Mouse (Mus musculus): ENCODE data around the gene Gm20431. TPM values are rescaled to one million over a fixed set of nuclear protein-coding genes. Genes with fewer than 3 reads are reported as not detected.

Gene Gm20431
- polyA plus RNA-seq, 1 experiment from 2014 or later, result 15.1 TPM

DNA sequence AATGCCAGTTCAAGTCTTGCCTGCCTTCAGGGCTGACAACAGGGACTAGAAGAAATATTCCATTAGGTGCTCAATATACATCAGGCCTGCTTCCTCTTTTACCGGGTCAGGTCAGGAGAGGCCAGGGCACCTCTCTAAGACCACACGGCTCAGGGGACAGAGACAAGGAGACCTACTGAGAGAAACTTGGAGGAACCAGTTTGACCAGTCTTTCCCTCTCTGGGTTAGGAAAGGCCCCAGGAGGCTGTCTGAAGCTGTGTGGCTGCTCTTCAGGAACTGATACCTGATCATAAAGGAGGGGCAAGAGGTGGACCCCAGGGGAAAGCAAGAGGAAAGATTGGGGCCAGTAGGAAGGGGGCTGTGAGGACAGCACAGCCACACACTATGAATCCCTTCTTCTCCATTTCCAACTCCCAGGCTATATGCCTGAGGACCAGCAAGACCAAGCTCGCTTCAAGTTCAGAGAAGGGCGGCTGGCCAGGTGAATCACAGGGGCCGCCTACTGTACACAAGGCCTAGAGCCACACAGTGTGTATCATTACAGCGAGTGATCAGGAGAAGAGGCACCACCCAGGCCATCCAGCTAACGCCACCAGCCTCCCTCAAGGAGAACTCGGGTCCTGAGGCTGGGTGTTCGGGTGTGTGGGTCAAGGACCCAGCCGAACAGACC lies 2.0 kb downstream of the Gm20431 start:
- H3K4me3 ChIP-seq (ENCODE audit: low read depth, low read length), result no peak overlapping the region
- H3K27ac ChIP-seq (ENCODE audit: low read depth, low read length), result no peak overlapping the region
- H3K9ac ChIP-seq (ENCODE audit: low read length), result no peak overlapping the region
- ATAC-seq (replicated peaks; ENCODE audit: low FRiP score) (no peak), DNase-seq (ENCODE audit: low spot score) (no peak)
- H3K36me3 ChIP-seq (ENCODE audit: control insufficient read depth, insufficient read depth, low read length), result no peaks in the 10 kb centered on the region; the same call in 1 of the 2 replicates
- H3K4me1 ChIP-seq (replicated peaks; ENCODE audit: control insufficient read depth, insufficient read depth, low read length), result peaks cover 10% of the 10 kb centered on the region; the same call in 1 of the 2 replicates
- no peaks in the 10 kb centered on the region for H3K9me3 ChIP-seq (ENCODE audit: control insufficient read depth, low read length)
- H3K27me3 ChIP-seq (ENCODE audit: control insufficient read depth, insufficient read depth, low read length), result peaks cover 3% of the 10 kb centered on the region; the same call in 1 of the 2 replicates
- WGBS, result 75% methylated on average over 10 of the region's 10 CpGs
- H3K4me2 ChIP-seq (ENCODE audit: low read depth, low read length, severe bottlenecking), result no peak overlapping the region; the same call in 1 of the 2 replicates

DNA sequence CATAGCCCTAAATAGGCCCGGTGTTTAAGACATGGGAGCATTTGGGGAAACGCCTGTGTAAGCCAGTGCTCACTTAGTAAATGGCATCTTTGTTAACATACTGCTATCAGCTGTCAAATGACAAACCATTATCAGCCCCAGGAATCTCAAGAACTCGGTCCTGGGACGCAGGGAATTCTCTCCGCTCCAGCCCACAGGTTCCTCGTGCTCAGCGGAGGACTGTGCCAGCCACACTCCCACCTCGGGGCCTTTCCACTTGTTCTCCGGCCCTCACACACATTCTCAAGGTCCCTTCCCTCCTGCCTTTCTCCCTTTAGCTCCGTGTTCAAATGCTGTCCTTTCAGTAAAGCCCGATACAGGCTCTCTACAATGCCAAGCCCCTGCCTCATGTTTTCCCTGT lies 2.6 kb downstream of the Gm20431 start:
- H3K27me3 ChIP-seq (ENCODE audit: control insufficient read depth, insufficient read depth, low read length), result peaks cover 3% of the 10 kb centered on the region; the same call in 1 of the 2 replicates
- H3K4me3 ChIP-seq (ENCODE audit: low read depth, low read length), result no peak overlapping the region
- DNase-seq (ENCODE audit: low spot score), result no peak
- H3K4me1 ChIP-seq (replicated peaks; ENCODE audit: control insufficient read depth, insufficient read depth, low read length), result peaks cover 10% of the 10 kb centered on the region; the same call in 1 of the 2 replicates
- H3K4me2 ChIP-seq (ENCODE audit: low read depth, low read length, severe bottlenecking), result no peak overlapping the region
- no peaks in the 10 kb centered on the region; the same call in 1 of the 2 replicates for H3K36me3 ChIP-seq (ENCODE audit: control insufficient read depth, insufficient read depth, low read length)
- WGBS, result 89% methylated on average over 11 of the region's 11 CpGs
- H3K9me3 ChIP-seq (ENCODE audit: control insufficient read depth, low read length), result no peaks in the 10 kb centered on the region
- H3K27ac ChIP-seq (ENCODE audit: low read depth, low read length), result no peak overlapping the region
- H3K9ac ChIP-seq (ENCODE audit: low read length), result no peak overlapping the region
- no peak for ATAC-seq (replicated peaks; ENCODE audit: low FRiP score)

DNA sequence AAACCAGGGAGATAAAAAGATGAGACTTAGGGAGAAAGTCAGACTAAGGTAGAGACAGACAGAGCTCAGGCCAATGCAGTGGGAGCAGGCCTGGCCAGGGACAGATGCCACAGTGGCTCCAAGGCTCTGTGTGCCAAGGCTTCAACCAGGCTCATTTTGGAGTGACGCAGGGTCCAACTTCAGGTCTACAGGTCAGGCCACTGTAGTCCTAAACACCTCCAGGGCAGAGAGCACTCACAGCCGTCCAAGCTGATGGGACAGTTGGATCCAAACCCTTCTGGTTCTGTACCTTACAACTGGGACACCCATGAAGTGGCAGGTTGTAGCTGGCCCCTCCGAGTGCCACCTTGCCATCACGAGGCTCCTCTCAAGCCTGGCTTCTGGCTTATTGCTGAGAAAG lies 3.3 kb downstream of the Gm20431 start:
- DNase-seq (ENCODE audit: low spot score) (no peak), ATAC-seq (replicated peaks; ENCODE audit: low FRiP score) (no peak)
- Histone ChIP-seq H3K9ac (ENCODE audit: low read length) (no peak overlapping the region), H3K4me3 (ENCODE audit: low read depth, low read length) (no peak overlapping the region), H3K4me2 (ENCODE audit: low read depth, low read length, severe bottlenecking) (no peak overlapping the region), H3K36me3 (ENCODE audit: control insufficient read depth, insufficient read depth, low read length) (no peaks in the 10 kb centered on the region; the same call in 1 of the 2 replicates), H3K27me3 (ENCODE audit: control insufficient read depth, insufficient read depth, low read length) (peaks cover 3% of the 10 kb centered on the region; the same call in 1 of the 2 replicates), H3K9me3 (ENCODE audit: control insufficient read depth, low read length) (no peaks in the 10 kb centered on the region), H3K4me1 (replicated peaks; ENCODE audit: control insufficient read depth, insufficient read depth, low read length) (peaks cover 10% of the 10 kb centered on the region; the same call in 1 of the 2 replicates), H3K27ac (ENCODE audit: low read depth, low read length) (no peak overlapping the region)
- WGBS, result 92% methylated on average over 4 of the region's 4 CpGs

DNA sequence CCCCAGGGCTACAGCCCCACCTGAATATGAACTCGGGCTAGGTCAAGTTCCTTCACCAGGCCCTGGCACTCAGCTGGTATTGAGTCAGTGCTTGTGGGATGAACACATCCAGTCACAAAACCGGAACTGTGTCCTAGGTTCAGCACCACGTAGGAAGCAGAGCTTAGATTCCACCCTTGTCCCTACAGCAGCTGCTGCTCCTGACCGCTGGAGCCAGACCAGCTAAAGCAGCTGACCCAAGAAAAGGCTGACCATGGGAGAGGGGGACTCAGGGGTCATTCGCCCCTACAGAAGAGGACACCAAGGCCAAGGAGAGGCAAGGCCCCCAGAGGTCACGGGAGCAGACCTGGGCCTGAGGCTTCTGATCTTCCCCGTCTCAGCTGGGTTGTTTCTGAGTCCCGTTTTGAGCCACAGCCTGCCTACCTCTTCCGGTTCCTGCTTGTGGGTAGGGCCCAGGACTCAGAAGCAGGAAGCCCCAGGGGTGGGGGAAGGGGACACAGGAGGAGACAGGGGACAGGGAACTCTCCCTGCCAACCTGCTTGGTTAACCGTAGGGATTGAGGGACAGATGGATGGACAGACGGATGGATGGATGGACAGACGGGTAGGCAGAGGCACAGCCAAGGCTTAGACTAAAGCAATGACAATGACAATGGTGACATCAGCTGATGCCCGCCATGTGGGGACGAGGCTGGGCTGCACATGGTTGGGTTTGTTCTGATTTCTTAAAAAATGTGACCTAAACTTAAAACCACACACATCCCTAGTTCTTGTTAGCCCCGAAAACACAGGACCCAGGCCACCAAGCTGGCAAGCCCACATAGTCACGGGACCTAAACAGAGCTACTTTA lies 4.4 kb downstream of the Gm20431 start:
- H3K9ac ChIP-seq (ENCODE audit: low read length), result no peak overlapping the region
- H3K27ac ChIP-seq (ENCODE audit: low read depth, low read length), result no peak overlapping the region
- H3K4me2 ChIP-seq (ENCODE audit: low read depth, low read length, severe bottlenecking), result no peak overlapping the region
- no peak overlapping the region for H3K4me3 ChIP-seq (ENCODE audit: low read depth, low read length)
- no peaks in the 10 kb centered on the region for H3K27me3 ChIP-seq (ENCODE audit: control insufficient read depth, insufficient read depth, low read length)
- DNase-seq (ENCODE audit: low spot score) (no peak), ATAC-seq (replicated peaks; ENCODE audit: low FRiP score) (no peak)
- H3K9me3 ChIP-seq (ENCODE audit: control insufficient read depth, low read length), result no peaks in the 10 kb centered on the region
- WGBS, result 89% methylated on average over 16 of the region's 16 CpGs
- H3K36me3 ChIP-seq (ENCODE audit: control insufficient read depth, insufficient read depth, low read length), result no peaks in the 10 kb centered on the region; the same call in 1 of the 2 replicates
- peaks cover 9% of the 10 kb centered on the region; the same call in 1 of the 2 replicates for H3K4me1 ChIP-seq (replicated peaks; ENCODE audit: control insufficient read depth, insufficient read depth, low read length)

DNA sequence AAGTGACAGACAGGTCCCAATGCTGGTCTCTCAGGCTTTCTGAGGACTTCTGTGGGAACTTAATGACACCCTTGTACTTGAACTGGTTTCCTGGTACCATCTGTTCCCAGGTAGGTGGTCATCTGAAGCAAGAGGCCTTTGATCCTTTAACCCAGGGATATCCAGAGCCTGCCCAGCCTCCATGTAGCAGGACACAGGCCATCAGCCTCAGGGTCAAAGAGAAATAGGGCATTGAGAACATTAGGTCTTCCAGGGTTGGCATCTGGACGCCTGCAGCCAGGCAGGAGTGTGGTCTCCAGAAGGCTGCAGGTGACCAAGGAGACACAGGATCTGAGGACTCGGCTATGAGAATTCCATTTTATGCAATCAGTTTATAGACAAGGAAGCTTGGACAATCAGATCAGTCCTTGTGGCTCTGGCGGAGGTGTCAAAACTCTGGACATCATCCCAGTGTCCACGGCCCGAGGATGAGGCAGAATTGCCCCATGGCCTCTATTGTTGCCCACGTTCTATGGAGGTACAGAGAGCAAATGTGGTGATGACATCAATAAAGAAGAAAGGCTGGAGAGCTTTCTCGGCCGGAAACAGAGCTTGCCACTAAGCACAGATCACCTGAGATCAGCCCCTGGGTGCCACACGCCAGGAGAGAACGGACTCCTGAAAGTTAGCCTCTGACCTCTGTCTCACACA lies 6.2 kb downstream of the Gm20431 start:
- Histone ChIP-seq H3K4me3 (ENCODE audit: low read depth, low read length) (no peak overlapping the region), H3K27ac (ENCODE audit: low read depth, low read length) (no peak overlapping the region), H3K4me1 (replicated peaks; ENCODE audit: control insufficient read depth, insufficient read depth, low read length) (peaks cover 2% of the 10 kb centered on the region; the same call in 1 of the 2 replicates), H3K36me3 (ENCODE audit: control insufficient read depth, insufficient read depth, low read length) (no peaks in the 10 kb centered on the region; the same call in 1 of the 2 replicates), H3K4me2 (ENCODE audit: low read depth, low read length, severe bottlenecking) (no peak overlapping the region), H3K27me3 (ENCODE audit: control insufficient read depth, insufficient read depth, low read length) (no peaks in the 10 kb centered on the region), H3K9me3 (ENCODE audit: control insufficient read depth, low read length) (no peaks in the 10 kb centered on the region), H3K9ac (ENCODE audit: low read length) (no peak overlapping the region)
- WGBS, result 89% methylated on average over 10 of the region's 10 CpGs
- ATAC-seq (replicated peaks; ENCODE audit: low FRiP score) (no peak), DNase-seq (ENCODE audit: low spot score) (no peak)

DNA sequence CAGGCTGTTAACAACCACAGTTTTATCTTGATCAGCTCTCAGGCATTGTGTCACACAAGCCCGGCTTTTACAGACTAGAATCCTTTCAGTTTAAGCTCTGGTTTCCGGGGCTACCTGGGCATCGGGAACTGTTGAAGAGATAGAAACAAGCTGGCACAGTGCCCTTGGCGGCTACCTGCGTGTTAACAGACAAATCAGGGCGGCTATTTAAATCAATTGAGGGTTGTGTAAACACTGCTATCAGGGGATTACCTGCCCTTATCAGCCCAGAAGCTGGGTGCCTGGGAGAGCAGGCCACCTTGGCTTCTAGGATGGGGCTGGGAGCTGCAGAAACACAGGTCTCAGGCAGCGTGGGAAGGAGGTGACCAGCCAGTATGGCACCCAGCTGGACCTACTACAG lies 8.6 kb downstream of the Gm20431 start:
- WGBS, result 91% methylated on average over 7 of the region's 7 CpGs

DNA sequence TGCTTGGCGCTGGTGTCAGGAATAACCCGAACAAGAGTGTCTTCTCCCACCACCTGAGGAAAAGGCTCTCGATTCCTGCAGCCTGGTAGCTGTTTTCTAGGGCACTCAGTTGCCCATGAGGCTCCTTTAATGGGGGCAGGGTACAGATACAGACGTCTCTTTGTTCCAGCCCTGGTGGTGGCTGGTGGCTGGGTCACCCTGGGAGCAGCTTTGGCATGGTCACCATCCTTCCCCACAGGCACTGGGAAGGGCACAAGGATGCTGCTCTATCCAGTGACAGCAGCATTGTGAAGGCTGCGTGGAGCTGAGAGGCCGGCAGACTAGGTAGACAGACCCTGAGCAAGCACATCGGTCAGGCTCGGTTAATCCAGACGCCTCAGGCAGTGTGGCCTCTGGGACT lies 9.7 kb downstream of the Gm20431 start:
- Histone ChIP-seq H3K27ac (ENCODE audit: low read depth, low read length) (no peak overlapping the region), H3K4me2 (ENCODE audit: low read depth, low read length, severe bottlenecking) (no peak overlapping the region), H3K4me1 (replicated peaks; ENCODE audit: control insufficient read depth, insufficient read depth, low read length) (no peaks in the 10 kb centered on the region), H3K9me3 (ENCODE audit: control insufficient read depth, low read length) (no peaks in the 10 kb centered on the region), H3K9ac (ENCODE audit: low read length) (no peak overlapping the region), H3K4me3 (ENCODE audit: low read depth, low read length) (no peak overlapping the region), H3K36me3 (ENCODE audit: control insufficient read depth, insufficient read depth, low read length) (no peaks in the 10 kb centered on the region; the same call in 1 of the 2 replicates), H3K27me3 (ENCODE audit: control insufficient read depth, insufficient read depth, low read length) (no peaks in the 10 kb centered on the region)
- WGBS, result 90% methylated on average over 9 of the region's 9 CpGs
- DNase-seq (ENCODE audit: low spot score) (no peak), ATAC-seq (replicated peaks; ENCODE audit: low FRiP score) (no peak)

More for the DNA sequence above, 8.6 kb downstream of the Gm20431 start:
- Histone ChIP-seq H3K4me2 (ENCODE audit: low read depth, low read length, severe bottlenecking) (no peak overlapping the region), H3K9me3 (ENCODE audit: control insufficient read depth, low read length) (no peaks in the 10 kb centered on the region), H3K36me3 (ENCODE audit: control insufficient read depth, insufficient read depth, low read length) (no peaks in the 10 kb centered on the region; the same call in 1 of the 2 replicates), H3K27ac (ENCODE audit: low read depth, low read length) (no peak overlapping the region), H3K27me3 (ENCODE audit: control insufficient read depth, insufficient read depth, low read length) (no peaks in the 10 kb centered on the region), H3K4me1 (replicated peaks; ENCODE audit: control insufficient read depth, insufficient read depth, low read length) (no peaks in the 10 kb centered on the region), H3K4me3 (ENCODE audit: low read depth, low read length) (no peak overlapping the region), H3K9ac (ENCODE audit: low read length) (no peak overlapping the region)
- DNase-seq (ENCODE audit: low spot score), result no peak
- no peak for ATAC-seq (replicated peaks; ENCODE audit: low FRiP score)

DNA sequence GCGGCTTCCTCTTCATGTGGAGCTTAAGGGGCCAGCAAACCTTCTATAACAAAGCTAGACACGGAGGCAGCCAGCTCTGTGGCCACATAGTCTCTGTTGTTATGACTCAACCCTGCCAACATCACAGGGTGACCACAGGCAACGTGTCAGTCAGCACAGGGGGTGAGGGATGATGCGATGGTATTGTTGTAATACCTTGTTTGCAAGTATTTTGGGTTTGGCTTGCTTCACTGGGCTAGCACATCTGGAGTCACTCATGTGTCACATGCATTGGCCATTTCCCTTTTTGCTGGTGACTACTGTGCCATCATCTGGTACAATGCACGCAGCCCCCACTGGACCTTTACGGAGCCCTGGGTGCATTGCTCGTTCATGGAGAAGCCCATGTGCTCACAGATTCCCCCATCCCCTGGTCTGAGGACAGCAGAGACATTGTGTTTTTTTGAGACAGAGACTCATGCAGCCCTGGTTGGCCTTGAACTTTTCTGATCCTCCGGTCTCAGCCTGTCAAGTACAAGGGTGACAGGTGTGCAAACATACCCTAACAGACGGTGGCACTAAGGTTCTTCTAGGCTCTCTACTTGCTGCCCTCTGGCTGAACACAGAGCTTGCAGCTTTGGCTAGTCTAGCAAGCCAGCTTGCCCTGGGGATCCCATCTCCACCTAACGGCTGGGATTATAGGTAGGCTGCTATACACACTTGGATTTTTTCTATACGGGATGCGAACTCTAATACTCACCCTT lies 11.8 kb downstream of the Gm20431 start:
- no peak overlapping the region for H3K9ac ChIP-seq (ENCODE audit: low read length)
- WGBS, result 92% methylated on average over 12 of the region's 12 CpGs
- H3K4me2 ChIP-seq (ENCODE audit: low read depth, low read length, severe bottlenecking), result no peak overlapping the region
- no peak for ATAC-seq (replicated peaks; ENCODE audit: low FRiP score)
- H3K36me3 ChIP-seq (ENCODE audit: control insufficient read depth, insufficient read depth, low read length), result peaks cover 1% of the 10 kb centered on the region; the same call in 1 of the 2 replicates
- DNase-seq (ENCODE audit: low spot score), result no peak
- H3K4me3 ChIP-seq (ENCODE audit: low read depth, low read length), result no peak overlapping the region
- H3K9me3 ChIP-seq (ENCODE audit: control insufficient read depth, low read length), result no peaks in the 10 kb centered on the region
- no peak overlapping the region for H3K27ac ChIP-seq (ENCODE audit: low read depth, low read length)
- H3K27me3 ChIP-seq (ENCODE audit: control insufficient read depth, insufficient read depth, low read length), result no peaks in the 10 kb centered on the region
- H3K4me1 ChIP-seq (replicated peaks; ENCODE audit: control insufficient read depth, insufficient read depth, low read length), result no peaks in the 10 kb centered on the region

Measured in forebrain, embryonic 11.5 days (tissue).